Mouse (Mus musculus) T-helper 17 cell (primary cell): Measurements from ENCODE around the gene Fads2.

ENCODE experiments used
- in situ Hi-C, 2 experiments: fragments of 300-600 bp; cut with MboI, MseI; formaldehyde crosslinking; loops; 1 replicate in 1 of 2; 2 replicates in 1 of 2; pipeline ENCODE4 v1.15.1; 2025; ENCODE audit warnings: high pct_unique_total_duplicates in 2 of 2

The Fads2 gene

GRCm38 (mm10) chr19:10064173-10065012, 37.2 kb downstream of the Fads2 start:
- in situ Hi-C loops, result no loop called here

- in situ Hi-C loops, result no loop called here
Measured at GRCm38 (mm10) chr19:10062862-10063261, 38.7 kb downstream of the Fads2 start.

- in situ Hi-C loops, result no loop called here
Measured at GRCm38 (mm10) chr19:10062292-10062691, 39.3 kb downstream of the Fads2 start.

GRCm38 (mm10) chr19:10061624-10062023, 39.9 kb downstream of the Fads2 start:
- in situ Hi-C loops, result no loop called here

- in situ Hi-C loops, result no loop called here
Measured at GRCm38 (mm10) chr19:10060783-10061590, 40.6 kb downstream of the Fads2 start.

- in situ Hi-C loops, result no loop called here
Measured at GRCm38 (mm10) chr19:10059911-10060567, 41.5 kb downstream of the Fads2 start.

GRCm38 (mm10) chr19:10058876-10059427, 42.6 kb downstream of the Fads2 start:
- in situ Hi-C loops, result no loop called here

- in situ Hi-C loops, result no loop called here
Measured at GRCm38 (mm10) chr19:10058352-10058825, 43.2 kb downstream of the Fads2 start.

GRCm38 (mm10) chr19:10057486-10058351, 43.8 kb downstream of the Fads2 start:
- in situ Hi-C loops, result no loop called here

GRCm38 (mm10) chr19:10056686-10057085, 44.9 kb downstream of the Fads2 start:
- in situ Hi-C loops, result no loop called here

- in situ Hi-C loops, result no loop called here
Measured at GRCm38 (mm10) chr19:10055783-10056660, 45.5 kb downstream of the Fads2 start.

- in situ Hi-C loops, result no loop called here
Measured at GRCm38 (mm10) chr19:10055261-10055660, 46.3 kb downstream of the Fads2 start.

- in situ Hi-C loops, result no loop called here
Measured at GRCm38 (mm10) chr19:10054361-10055075, 47.0 kb downstream of the Fads2 start.

GRCm38 (mm10) chr19:10053692-10054260, 47.8 kb downstream of the Fads2 start:
- in situ Hi-C loops, result no loop called here

GRCm38 (mm10) chr19:10052698-10053097, 48.8 kb downstream of the Fads2 start:
- in situ Hi-C loops, result no loop called here

- in situ Hi-C loops, result no loop called here
Measured at GRCm38 (mm10) chr19:10050438-10050837, 51.1 kb downstream of the Fads2 start.

GRCm38 (mm10) chr19:10049533-10049932, 52.0 kb downstream of the Fads2 start:
- in situ Hi-C loops, result no loop called here

- in situ Hi-C loops, result no loop called here
Measured at GRCm38 (mm10) chr19:10046983-10047382, 54.6 kb downstream of the Fads2 start.

GRCm38 (mm10) chr19:10046346-10046745, 55.2 kb downstream of the Fads2 start:
- in situ Hi-C loops, result no loop called here
